Mouse (Mus musculus) layer of hippocampus, adult 2 months (tissue): ENCODE data around the gene Hmcn2. TPM values are rescaled to one million over a fixed set of nuclear protein-coding genes. Genes with fewer than 3 reads are reported as not detected.

Experiments
- DNase-seq, 2 experiments: peaks; one replicate each; pipeline ENCODE4 v3.0.0; 2022; ENCODE audit warnings: low spot score in 2 of 2
- H3K27ac ChIP-seq: fragments of 200-600 bp; 2 replicates; pipeline ENCODE4 v1.8.1; 2022
- H3K4me3 ChIP-seq: fragments of 200-600 bp; 2 replicates; pipeline ENCODE4 v1.8.1; 2022; ENCODE audit warnings: mild to moderate bottlenecking
- CTCF ChIP-seq: fragments of 200-600 bp; conservative IDR thresholded peaks from 2 replicates; pipeline ENCODE4 v1.8.1; 2022; ENCODE audit warnings: antibody characterized with exemption, mild to moderate bottlenecking, moderate library complexity
- long read RNA-seq, 2 experiments: library from polyadenylated mRNA; stranded (forward); transcript quantifications; one replicate each; pipeline ENCODE4 v2.0.0; 2021; ENCODE audit warnings: borderline mapping rate in 2 of 2
- total RNA-seq, 2 experiments: library from RNA; stranded (reverse); gene quantifications; 2 replicates each; pipeline ENCODE4 v1.2.3; 2021

The Hmcn2 gene
- under 1 TPM; 0.32 to 0.51 TPM for total RNA-seq
- long read RNA-seq, experiment 1, result 0 reads
- long read RNA-seq, experiment 2, partial matches to known transcripts, result 0 of 2 reads
- long read RNA-seq, experiment 2, other reads (novel, unspliced or antisense), result 2 of 2 reads

- Histone ChIP-seq H3K27ac (no peak within 1 kb of the TSS), H3K4me3 (peak within 1 kb of the TSS; percentile 14; the same call in 1 of the 2 replicates)
- no peak for DNase-seq
- no peak for TF ChIP-seq CTCF
Measured at GRCm38 (mm10) chr2:31314007-31314465, at the start of gene Hmcn2. Hmcn2 (plus strand) TSS chr2:31314415.

GRCm38 (mm10) chr2:31267447-31267846 lies 46.8 kb upstream of the Hmcn2 start:
- TF ChIP-seq CTCF, result no peak
- H3K27ac ChIP-seq, result peak overlapping the region; percentile 36; the same call in 1 of the 2 replicates
- DNase-seq, result no peak
- no peak overlapping the region for H3K4me3 ChIP-seq

GRCm38 (mm10) chr2:31268631-31269030 lies 45.6 kb upstream of the Hmcn2 start:
- TF ChIP-seq CTCF, result no peak

GRCm38 (mm10) chr2:31269188-31269587 lies 45.0 kb upstream of the Hmcn2 start:
- no peak overlapping the region for H3K4me3 ChIP-seq
- no peak for TF ChIP-seq CTCF
- peak overlapping the region; percentile 67 for H3K27ac ChIP-seq
- DNase-seq, result peak in 1 of 2 experiments; percentile 20

More at GRCm38 (mm10) chr2:31268631-31269030, 45.6 kb upstream of the Hmcn2 start:
- H3K4me3 ChIP-seq, result no peak overlapping the region
- DNase-seq, result no peak
- peak overlapping the region; percentile 67 for H3K27ac ChIP-seq

GRCm38 (mm10) chr2:31269847-31270246 lies 44.4 kb upstream of the Hmcn2 start:
- Histone ChIP-seq H3K27ac (peak overlapping the region; percentile 67; the same call in 1 of the 2 replicates), H3K4me3 (no peak overlapping the region)
- DNase-seq, result no peak
- no peak for TF ChIP-seq CTCF

GRCm38 (mm10) chr2:31270470-31270869 lies 43.7 kb upstream of the Hmcn2 start:
- no peak overlapping the region for H3K4me3 ChIP-seq
- no peak for TF ChIP-seq CTCF
- H3K27ac ChIP-seq, result no peak overlapping the region
- DNase-seq, result no peak

- peak; percentile 58 for TF ChIP-seq CTCF
- H3K27ac ChIP-seq, result 0 out of 2 replicates have a peak overlapping the region, but pooled peaks have one; percentile 7
- no peak overlapping the region for H3K4me3 ChIP-seq
- DNase-seq, result no peak
Measured at GRCm38 (mm10) chr2:31271071-31271470, 43.1 kb upstream of the Hmcn2 start.

GRCm38 (mm10) chr2:31274993-31275392 lies 39.2 kb upstream of the Hmcn2 start:
- peak in 1 of 2 experiments; percentile 10 for DNase-seq
- H3K4me3 ChIP-seq, result no peak overlapping the region
- H3K27ac ChIP-seq, result peak overlapping the region; percentile 32; the same call in 1 of the 2 replicates
- no peak for TF ChIP-seq CTCF

- peak in 1 of 2 experiments; percentile 39 for DNase-seq
- Histone ChIP-seq H3K27ac (peak overlapping the region; percentile 89), H3K4me3 (no peak overlapping the region)
- TF ChIP-seq CTCF, result 0 out of 2 replicates have a peak, but pooled peaks have one; percentile 8
Measured at GRCm38 (mm10) chr2:31277810-31278209, 36.4 kb upstream of the Hmcn2 start.

GRCm38 (mm10) chr2:31278483-31278882 lies 35.7 kb upstream of the Hmcn2 start:
- no peak overlapping the region for H3K4me3 ChIP-seq
- DNase-seq, result peak in 1 of 2 experiments; percentile 56
- peak overlapping the region; percentile 89 for H3K27ac ChIP-seq
- no peak for TF ChIP-seq CTCF

GRCm38 (mm10) chr2:31281138-31281537 lies 33.1 kb upstream of the Hmcn2 start:
- peak overlapping the region; percentile 79 for H3K27ac ChIP-seq
- TF ChIP-seq CTCF, result no peak
- DNase-seq, result no peak
- no peak overlapping the region for H3K4me3 ChIP-seq

- Histone ChIP-seq H3K27ac (peak overlapping the region; percentile 79), H3K4me3 (no peak overlapping the region)
- TF ChIP-seq CTCF, result peak; percentile 68
- no peak for DNase-seq
Measured at GRCm38 (mm10) chr2:31282266-31282665, 31.9 kb upstream of the Hmcn2 start.

GRCm38 (mm10) chr2:31282880-31283279 lies 31.3 kb upstream of the Hmcn2 start:
- H3K27ac ChIP-seq, result peak overlapping the region; percentile 79
- DNase-seq, result no peak
- no peak for TF ChIP-seq CTCF

GRCm38 (mm10) chr2:31284531-31284930 lies 29.7 kb upstream of the Hmcn2 start:
- Histone ChIP-seq H3K27ac (peak overlapping the region; percentile 32; the same call in 1 of the 2 replicates), H3K4me3 (no peak overlapping the region)
- no peak for DNase-seq
- no peak; the same call in 1 of the 2 replicates for TF ChIP-seq CTCF

More at GRCm38 (mm10) chr2:31282880-31283279, 31.3 kb upstream of the Hmcn2 start:
- no peak overlapping the region for H3K4me3 ChIP-seq
